In genomic region chr11:86468345-86468744, GRCm38 (mm10) we compare ENCODE assay signal across 14 mouse cellular contexts. TPM values are rescaled to one million over a fixed set of nuclear protein-coding genes. Genes with fewer than 3 reads are reported as not detected.
DNase-seq lines count a peak whose midpoint lies in the region; ATAC-seq lines count a peak whose summit lies in the region.
"Had no signal": no experiment of that assay in that cellular context is flagged by ENCODE, and none has a peak within 500 bp of the region (broad histone marks: within the 10 kb centered on the region; RNA-seq: fewer than 3 reads in every experiment).

No protein-coding gene starts in this region.

- no peak for ATAC-seq in hindbrain, embryonic 11.5 days (ENCODE audit: low FRiP score)
- ATAC-seq: liver, embryonic 12.5 days had no signal

- H3K9me3 ChIP-seq in hindbrain, embryonic 11.5 days (ENCODE audit: control insufficient read depth, low read length) = no peaks in the 10 kb centered on the region
- H3K9me3 ChIP-seq: embryonic facial prominence, embryonic 12.5 days; forebrain, embryonic 10.5 days; hindbrain, embryonic 10.5 days; liver, embryonic 12.5 days had no signal

- H3K9ac ChIP-seq in hindbrain, embryonic 11.5 days (ENCODE audit: low read depth, low read length) = no peak overlapping the region
- H3K9ac ChIP-seq: embryonic facial prominence, embryonic 12.5 days; liver, embryonic 12.5 days had no signal

- H3K27me3 ChIP-seq in hindbrain, embryonic 11.5 days (ENCODE audit: control insufficient read depth, insufficient read depth, low read length) = no peaks in the 10 kb centered on the region
- H3K27me3 ChIP-seq: CH12.LX; embryonic facial prominence, embryonic 12.5 days had no signal

- H3K36me3 ChIP-seq in hindbrain, embryonic 11.5 days (ENCODE audit: control insufficient read depth, insufficient read depth, low read length) = no peaks in the 10 kb centered on the region
- H3K36me3 ChIP-seq: embryonic facial prominence, embryonic 12.5 days; forebrain, embryonic 10.5 days; hindbrain, embryonic 10.5 days; liver, embryonic 12.5 days had no signal

- H3K4me1 ChIP-seq in hindbrain, embryonic 11.5 days (replicated peaks; ENCODE audit: control insufficient read depth, insufficient read depth, low read length) = no peaks in the 10 kb centered on the region
- H3K4me1 ChIP-seq: liver, embryonic 12.5 days had no signal

- no peak overlapping the region for H3K4me3 ChIP-seq in hindbrain, embryonic 11.5 days (ENCODE audit: low read depth, low read length)
- H3K4me3 ChIP-seq: embryonic facial prominence, embryonic 12.5 days; forebrain, embryonic 10.5 days; hindbrain, embryonic 10.5 days; liver, embryonic 12.5 days had no signal

- H3K4me2 ChIP-seq in hindbrain, embryonic 11.5 days (replicated peaks; ENCODE audit: low read depth, low read length) = no peak overlapping the region
- H3K4me2 ChIP-seq: embryonic facial prominence, embryonic 12.5 days; liver, embryonic 12.5 days had no signal

- peak; percentile 81 for DNase-seq in left cerebral cortex, postnatal 4 days
- DNase-seq in left cerebral cortex, adult 8-10 months (ENCODE audit: low spot score in 2 of 2) = no peak
- peak; percentile 63 for DNase-seq in adipocyte (ENCODE audit: low spot score)
- peak; percentile 60 for DNase-seq in cerebellum, adult 11 months
- peak; percentile 67 to 70 for DNase-seq in cerebellum, postnatal 36 days
- DNase-seq in hindbrain, embryonic 11.5 days (ENCODE audit: low spot score) = no peak
- DNase-seq in right cerebral cortex, adult 2 months (ENCODE audit: low spot score in 2 of 2) = no peak
- DNase-seq: kidney, adult 18-20 months; kidney, postnatal 25 days had no signal

- 87% methylated on average over 8 of the region's 8 CpGs for WGBS in hindbrain, embryonic 11.5 days

- intact Hi-C loops in left cerebral cortex, postnatal 4 days (cut with DNase I) = no loop called here

- no peak overlapping the region for H3K27ac ChIP-seq in hindbrain, embryonic 11.5 days (ENCODE audit: low read depth, low read length)
- H3K27ac ChIP-seq: embryonic facial prominence, embryonic 12.5 days; forebrain, embryonic 10.5 days; hindbrain, embryonic 10.5 days; liver, embryonic 12.5 days had no signal

RNA-seq across cellular contexts. Expression of gene Rnft1, which starts 16.1 kb away (rescaled TPM):
- total RNA-seq in left cerebral cortex, postnatal 4 days (2021) = 10 to 100 TPM; 17.2 to 21.6 TPM
- total RNA-seq in left cerebral cortex, adult 8-10 months (2022) = 10 to 100 TPM; 24.5 to 29.3 (median 27.0) TPM
- polyA plus RNA-seq in hindbrain, embryonic 11.5 days (2014; fragmentation: Nextera tagmentation; extraction: Ambion mirVana) = 21.5 and 26.3 TPM in 2 replicates

Comparison
In these comparisons a context has a peak if more than half of its experiments do, and no peak if none do; other contexts are left out.
1. DNase-seq: peak in left cerebral cortex, postnatal 4 days (single experiment), adipocyte (single experiment), cerebellum, adult 11 months (single experiment) and cerebellum, postnatal 36 days (2 of 2); none in left cerebral cortex, adult 8-10 months (0 of 2), hindbrain, embryonic 11.5 days (single experiment) and right cerebral cortex, adult 2 months (0 of 2).